Mouse (Mus musculus) large intestine, adult 2 months (tissue): ENCODE data around the gene Zfp324. TPM values are rescaled to one million over a fixed set of nuclear protein-coding genes. Genes with fewer than 3 reads are reported as not detected.

Experiments
- DNase-seq: peaks from one replicate; pipeline ENCODE4 v3.0.0-alpha.2; 2012; ENCODE audit warnings: low read depth, low spot score
- WGBS: fragments of 180-500 bp; shearing (Covaris S2); methylation state at CpG from one replicate; pipeline ENCODE4 v1.1.7; 2018; 5-methylcytosine and 5-hydroxymethylcytosine counted together
- polyA plus RNA-seq: library from polyadenylated mRNA; depleted of rRNA; stranded (reverse); fragments of >200 nt; gene quantifications from 2 replicates; pipeline ENCODE4 v1.2.3, GENCODE M21; 2012

The Zfp324 gene
- polyA plus RNA-seq, 1 experiment, result 3.9 TPM

DNA sequence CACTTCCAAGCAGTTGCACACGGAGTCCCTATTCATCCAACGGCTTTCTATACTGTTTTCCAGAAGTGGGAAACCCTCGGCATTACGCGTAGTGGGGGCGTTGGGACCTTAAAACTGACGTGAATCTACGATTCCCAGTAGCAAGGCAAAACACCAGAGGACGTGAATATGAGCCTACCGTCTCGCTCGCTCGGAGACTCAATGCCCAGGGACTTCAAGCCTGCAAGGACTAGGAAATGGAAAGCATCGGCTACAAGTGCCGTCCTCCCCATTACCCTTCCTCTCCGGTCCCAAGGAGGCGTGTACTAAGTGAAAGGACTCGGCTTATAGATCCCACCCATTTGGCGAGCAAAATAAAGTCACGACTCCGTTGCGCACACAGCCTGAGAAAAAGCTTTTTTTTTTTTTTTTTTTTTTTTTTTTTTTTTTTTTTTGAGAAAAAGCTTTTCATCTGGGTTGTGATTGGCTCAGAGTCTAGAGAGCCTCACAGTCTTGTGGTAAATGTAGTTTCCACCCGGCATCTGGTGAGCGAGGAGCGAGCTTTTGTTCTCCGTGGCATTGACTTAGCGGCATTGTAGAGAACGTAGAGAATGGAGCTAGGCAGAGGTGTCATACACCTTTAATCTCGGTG, 4.0 kb upstream of the Zfp324 start:
- WGBS, result 2% methylated on average over 29 of the region's 29 CpGs
- DNase-seq, result no peak

DNA sequence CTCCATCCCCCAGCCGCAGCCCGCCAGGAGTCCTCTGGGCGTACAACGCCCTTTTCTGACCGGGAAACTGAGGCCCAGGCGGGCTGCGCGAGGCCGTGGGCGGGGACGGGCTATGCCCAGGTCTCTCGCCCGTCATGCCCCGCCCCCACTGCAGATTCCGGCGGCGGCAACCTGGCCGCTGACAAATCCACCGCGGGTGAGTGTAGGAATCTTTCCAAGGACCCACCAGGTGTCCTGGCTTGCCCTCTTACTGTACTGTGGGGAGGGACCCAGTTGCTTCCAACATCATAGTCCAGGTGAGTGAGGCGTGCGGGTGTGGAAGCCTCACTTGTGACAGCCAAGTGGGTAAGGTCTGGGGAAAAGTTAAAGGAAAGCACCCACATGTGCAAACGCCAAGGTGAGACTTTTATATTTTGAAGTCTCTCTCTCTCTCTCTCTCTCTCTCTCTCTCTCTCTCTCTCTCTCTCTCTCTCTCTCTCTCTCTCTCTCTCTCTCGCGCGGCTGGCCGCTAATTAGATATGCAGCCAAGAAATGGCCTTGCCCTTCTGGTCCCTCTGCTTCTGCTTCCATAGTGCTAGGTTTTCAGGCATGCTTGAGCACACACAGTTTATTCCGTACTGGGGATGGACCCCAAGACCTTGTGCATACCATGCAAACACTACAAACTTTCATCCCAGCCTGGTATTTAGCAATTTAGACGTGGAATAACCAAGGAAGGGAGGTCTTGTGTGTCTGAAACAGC, 637 bp downstream of the Zfp324 start:
- WGBS, result under 1% methylated on average over 27 of the region's 29 CpGs
- DNase-seq, result no peak

DNA sequence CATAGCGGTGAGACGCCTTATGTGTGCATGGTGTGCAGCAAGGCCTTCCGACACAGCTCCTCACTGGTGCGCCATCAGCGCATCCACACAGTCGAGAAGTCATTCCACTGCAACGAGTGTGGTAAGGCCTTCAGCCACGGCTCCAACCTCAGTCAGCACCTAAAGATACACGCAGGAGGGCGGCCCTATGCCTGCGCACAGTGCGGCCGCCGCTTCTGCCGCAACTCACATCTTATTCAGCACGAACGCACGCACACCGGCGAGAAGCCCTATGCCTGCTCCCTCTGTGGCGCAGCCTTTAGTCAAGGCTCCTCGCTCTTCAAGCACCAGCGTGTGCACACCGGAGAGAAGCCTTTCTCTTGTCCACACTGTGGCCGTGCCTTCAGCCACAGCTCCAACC, 5.3 kb downstream of the Zfp324 start:
- WGBS, result 96% methylated on average over 25 of the region's 25 CpGs

DNA sequence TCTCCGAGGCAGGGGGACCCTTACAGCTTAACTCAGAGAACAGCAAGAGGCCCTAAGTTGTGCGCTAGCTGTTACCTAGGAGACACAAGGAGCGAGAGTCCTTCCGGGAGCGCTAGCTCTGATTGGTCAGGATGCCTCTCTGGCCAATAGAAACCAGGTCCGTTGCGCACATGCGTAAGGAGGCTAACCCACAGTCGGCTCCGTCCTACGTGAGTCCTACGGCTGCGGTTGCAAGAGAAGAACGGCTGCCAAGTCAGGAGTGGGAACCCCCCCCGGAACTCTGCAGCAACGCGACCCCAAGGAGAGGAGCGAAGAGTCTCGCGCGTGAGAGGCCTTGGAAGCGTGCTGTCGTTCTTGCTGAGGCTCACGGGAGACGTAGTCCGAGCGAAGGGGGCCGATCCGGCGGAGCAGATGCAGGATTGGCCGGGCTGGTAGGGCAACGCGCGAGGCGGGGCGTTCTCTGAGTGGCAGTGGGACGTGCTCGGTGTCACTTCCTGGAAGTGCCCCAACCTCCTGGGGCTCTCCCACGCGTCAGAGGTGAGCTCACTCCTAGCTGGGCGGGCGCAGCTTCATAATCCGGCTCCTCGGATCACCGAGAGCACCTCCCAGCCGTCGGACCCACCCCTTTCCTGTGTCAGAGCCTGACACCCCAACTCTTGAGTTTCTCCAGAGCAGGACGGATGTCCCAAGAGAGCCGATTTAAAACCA, 12.2 kb downstream of the Zfp324 start, which contains the start of gene Zfp446:
TSS of gene Zfp446 (plus strand) at position 167 of the 708 bp plus-strand sequence.
- under 1% methylated on average over 49 of the region's 49 CpGs for WGBS
- DNase-seq, result peak; percentile 94

More for the DNA sequence above, 5.3 kb downstream of the Zfp324 start:
- DNase-seq, result no peak

DNA sequence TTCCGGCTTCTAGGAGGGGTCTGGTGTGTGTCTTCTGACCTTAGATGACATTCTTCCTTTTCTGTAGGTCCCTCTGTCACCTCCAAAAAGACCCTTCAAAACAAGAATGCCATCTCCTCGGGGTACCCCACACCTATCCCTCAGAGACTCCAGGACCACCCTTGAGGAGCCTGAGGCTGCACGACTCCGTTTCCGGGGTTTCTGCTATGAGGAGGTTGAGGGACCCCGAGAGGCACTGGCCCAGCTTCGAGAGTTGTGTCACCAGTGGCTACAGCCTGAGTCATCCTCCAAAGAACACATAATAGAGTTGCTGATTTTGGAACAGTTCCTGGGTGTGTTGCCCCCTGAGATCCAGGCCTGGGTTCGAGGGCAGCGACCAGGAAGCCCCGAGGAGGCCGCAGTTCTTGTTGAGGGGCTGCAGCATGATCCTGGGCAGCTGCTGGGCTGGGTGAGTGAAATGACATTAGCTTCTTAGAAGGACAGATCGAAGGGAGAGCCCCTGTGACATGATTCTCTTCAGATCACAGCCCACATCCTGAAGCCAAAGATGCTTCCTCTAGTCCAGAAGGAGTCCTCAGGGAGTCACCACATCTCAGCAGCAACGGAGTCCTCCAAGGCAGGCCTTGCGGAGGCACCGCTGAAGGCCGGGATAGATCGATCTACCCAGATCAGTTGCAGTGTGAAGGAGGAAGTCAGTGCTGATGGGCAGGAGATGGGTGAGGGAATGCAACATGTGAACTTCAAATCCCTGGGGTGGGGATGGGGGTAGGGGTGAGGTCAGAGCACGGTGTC, 13.5 kb downstream of the Zfp324 start:
- DNase-seq, result no peak
- WGBS, result 80% methylated on average over 18 of the region's 18 CpGs

DNA sequence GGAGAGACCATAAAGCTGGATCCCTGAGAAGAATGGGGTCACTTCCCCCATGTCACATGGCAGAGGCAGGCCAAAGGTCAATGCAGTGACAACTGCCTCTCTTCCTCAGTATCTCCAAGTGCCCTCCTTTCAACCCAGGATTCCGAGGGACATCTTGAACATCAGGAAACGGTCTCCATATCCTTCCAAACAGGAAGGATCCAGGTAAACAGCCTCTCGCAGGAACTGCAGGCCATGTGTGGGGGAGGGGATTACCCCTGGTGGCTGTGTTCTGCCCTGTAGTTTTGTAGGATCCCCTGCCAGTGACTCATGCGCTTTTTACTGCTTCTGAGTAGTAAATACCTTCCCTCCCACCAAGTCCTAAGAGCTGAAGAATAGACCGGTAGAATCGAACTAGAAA, 14.1 kb downstream of the Zfp324 start:
- WGBS, result 39% methylated on average over 6 of the region's 6 CpGs
- DNase-seq, result no peak

DNA sequence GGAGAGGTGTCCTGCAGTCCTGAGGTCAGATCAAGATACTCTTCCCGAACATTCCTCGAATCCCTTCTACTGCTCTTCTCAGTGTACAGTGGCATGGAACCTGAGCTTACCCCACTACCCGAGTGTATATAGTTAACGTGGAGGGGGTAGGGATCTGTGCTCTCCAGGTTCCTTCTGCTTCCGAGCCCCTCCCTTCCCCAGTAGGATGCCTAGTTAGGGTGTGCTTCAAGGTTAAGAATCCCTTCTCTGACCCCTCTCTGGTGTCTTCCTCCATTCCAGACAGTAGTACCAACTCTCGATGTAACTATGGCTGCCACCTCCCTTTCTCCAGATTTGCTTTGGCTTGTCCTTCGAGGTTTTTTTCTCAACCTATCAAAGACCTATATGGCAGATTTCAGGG, 14.7 kb downstream of the Zfp324 start:
- whole genome bisulfite sequencing, result 85% methylated on average over 7 of the region's 7 CpGs
- no peak for DNase-seq

DNA sequence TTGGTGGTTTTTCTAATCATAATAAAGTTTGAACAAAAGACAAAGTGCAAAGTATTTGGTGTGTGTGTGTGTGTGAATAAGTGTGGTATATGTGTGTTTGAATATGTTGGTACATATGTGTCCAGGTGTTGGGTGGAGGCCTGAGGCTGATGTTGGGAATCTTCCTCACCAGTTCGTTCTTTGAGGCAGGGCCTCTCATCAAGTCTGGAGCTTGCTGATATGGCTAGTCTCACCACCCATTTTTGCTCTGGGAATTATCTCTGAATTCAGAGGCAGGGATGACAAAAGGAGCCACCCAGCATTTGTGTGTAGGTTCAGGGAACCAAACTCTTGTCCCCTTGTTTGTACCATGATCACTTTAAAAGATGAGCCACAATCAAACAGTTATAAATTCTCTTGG, 20.1 kb downstream of the Zfp324 start:
- WGBS, result 94% methylated on average over 1 of the region's 1 CpGs
- no peak for DNase-seq

DNA sequence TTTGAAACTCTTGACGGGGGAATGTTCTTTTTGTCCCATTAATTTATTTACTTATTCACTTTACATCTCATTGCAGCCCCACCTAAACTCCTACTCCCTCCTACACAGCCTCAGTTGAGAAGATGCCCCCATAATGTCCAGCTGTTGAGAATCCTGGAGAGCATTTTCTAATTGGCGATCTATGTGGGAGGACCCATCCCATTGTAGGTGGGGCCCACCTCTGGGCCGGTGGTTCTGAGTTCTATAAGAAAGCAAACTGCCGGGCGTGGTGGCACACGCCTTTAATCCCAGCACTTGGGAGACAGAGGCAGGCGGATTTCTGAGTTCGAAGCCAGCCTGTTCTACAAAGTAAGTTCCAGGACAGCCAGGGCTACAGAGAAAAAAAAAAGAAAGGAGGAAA, 21.3 kb downstream of the Zfp324 start:
- 74% methylated on average over 8 of the region's 8 CpGs for WGBS
- DNase-seq, result no peak

DNA sequence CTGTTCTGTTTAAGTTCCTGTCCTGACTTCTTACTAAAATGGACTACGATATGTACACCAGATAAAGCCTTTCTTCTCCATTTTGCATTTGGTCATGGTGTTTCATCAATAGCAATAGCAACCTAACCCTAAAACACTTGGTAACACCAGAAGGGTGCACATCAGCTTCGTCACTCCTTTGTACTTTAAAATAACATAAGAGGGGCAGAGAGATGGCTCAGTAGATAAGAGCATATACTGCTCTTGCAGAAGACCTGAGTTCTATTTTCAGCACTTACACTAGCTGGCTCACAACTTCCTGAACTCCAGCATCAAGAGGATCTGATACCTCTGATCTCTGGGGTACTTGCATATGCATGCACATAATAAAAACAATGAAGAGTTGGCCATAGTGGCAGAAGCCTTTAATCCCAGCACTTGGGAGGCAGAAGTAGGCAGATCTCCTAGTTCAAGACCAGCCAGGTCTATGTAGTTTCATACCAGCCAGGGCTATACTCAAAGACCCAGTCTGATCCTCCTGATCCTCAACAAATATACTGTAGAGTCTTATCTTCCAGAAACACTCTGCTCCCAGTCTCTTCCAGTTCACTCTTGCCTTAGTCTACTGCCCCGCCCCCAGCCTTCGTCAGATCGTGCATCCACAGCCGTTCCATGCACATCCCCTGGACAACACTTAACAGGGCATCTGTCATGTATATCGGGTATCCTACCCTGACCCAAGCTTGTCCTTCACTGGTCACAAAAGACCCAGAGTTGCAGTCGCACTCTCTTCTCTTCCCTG, 22.0 kb downstream of the Zfp324 start:
- DNase-seq, result no peak
- 81% methylated on average over 8 of the region's 8 CpGs for WGBS

DNA sequence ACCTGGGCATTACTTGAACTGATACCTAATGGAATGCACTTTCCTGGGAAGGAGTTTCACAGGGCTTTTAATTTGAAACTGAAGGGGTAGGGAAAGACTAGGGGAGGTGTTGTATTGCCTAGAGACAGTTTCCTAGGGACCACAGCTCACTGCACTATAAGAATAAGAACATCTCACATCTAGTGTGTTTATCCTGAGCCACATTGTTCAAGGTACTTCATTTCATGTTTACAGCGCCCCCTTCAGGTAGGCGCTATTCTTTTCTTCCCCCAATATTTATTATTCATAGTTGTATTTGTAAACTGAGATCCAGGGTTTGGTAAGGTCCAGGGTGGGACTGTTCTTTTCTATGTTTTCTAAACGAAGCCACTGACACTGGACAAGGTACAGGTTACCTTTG, 26.6 kb downstream of the Zfp324 start:
- DNase-seq, result no peak
- WGBS, result 7% methylated on average over 3 of the region's 3 CpGs

DNA sequence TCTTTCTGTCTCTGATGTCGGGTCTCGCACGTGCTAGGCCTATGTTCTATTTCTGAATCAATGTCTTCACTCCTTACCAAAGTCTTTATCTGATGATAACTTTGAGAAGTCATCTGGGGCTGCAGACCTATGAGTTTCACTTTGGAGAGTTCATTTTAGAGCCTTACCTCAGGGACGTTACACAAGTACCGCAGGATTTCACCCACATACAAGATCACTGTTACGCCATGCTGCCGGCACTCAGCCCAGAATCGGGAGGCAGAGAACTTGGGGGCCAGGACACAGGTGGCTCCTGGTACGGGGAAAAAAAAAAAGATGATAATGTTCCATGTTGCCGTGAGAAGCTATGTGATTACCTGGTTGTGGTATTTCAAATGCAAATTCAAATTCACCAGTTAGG, 27.5 kb downstream of the Zfp324 start:
- DNase-seq, result no peak
- 88% methylated on average over 10 of the region's 10 CpGs for WGBS

DNA sequence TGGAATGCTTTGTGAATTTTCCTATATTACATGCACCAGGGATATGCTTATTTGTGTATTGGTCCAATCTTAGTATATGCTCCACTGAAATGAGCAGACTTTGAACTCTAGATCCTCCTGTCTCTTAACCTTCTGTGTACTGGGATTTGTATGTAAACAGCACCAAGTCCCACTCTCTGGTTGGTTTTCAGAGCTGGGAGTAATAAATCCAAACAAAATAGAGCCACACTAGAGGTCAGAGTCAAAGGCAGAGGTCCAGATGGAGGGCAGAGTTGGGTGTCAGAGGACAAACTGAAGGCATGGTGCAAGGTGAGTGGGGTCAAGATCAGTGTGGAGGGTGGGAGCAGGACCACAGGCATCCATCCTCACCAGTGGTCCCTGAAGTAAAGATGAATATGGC, 30.2 kb downstream of the Zfp324 start:
- no peak for DNase-seq

DNA sequence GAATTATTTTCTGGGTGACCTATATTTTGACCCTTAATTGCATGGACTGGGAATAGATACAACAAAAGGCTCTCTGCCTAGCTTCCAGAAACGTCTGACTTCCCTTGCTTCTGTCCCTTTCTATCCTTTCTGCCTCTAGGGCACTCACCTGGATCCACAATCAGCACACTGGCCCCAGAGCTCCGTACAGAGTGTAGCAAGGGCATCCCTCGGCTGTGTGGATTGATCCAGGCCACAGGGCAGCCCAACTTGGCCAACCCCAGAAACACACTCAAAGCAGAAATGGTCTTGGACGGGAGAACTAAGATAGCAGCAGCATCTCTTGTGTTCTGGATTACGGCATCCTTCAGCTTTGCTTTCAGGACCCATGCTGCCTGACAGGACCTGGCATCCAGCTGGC, 31.6 kb downstream of the Zfp324 start:
- WGBS, result 69% methylated on average over 5 of the region's 5 CpGs
- DNase-seq, result no peak

DNA sequence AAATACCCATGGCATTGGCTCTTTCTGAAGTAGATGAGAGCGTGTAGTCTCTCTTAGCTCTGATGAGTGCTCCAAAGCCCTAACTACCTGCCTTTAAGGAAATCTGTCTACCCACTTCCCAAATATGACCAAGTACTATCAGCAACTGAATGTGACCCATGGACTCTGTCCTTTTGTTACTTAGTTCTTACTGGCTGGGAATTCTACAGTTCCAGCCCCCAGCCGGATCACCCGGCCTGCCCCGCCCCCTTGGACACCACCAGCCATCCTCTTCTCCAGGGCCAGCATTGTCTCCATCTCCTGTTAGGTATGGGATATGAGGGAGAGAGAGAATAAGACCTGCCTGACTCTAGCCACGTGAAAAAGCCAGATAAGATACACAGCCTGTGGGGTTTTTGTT, 32.4 kb downstream of the Zfp324 start, which contains the start of gene Slc27a5:
TSS of gene Slc27a5 (minus strand) at position 140 of the 400 bp plus-strand sequence.
- 65% methylated on average over 5 of the region's 5 CpGs for WGBS

DNA sequence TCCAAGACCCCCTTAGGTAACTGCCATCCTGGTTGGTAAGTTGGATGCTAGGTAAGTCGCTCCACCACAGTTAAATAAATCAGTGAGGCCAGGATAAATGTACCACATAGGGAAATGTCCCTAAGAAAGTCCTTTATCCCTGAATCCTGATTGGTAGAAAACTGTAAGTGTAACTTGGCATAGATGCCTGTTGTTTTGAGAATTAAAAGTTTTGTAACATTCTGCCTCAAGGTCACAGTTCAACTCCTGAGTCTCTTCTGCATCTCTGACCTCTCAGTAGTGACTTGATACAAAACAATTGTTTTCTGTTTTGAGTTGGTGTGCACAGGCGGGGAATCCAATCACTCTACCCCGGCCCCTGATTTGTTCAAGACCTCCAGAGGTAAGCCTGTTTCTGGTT, 33.2 kb downstream of the Zfp324 start, which contains the start of gene Trim28:
TSS of gene Trim28 (plus strand) at position 264 of the 400 bp plus-strand sequence.
- DNase-seq, result no peak
- 94% methylated on average over 3 of the region's 3 CpGs for WGBS

More for the DNA sequence above, 32.4 kb downstream of the Zfp324 start, which contains the start of gene Slc27a5:
- DNase-seq, result no peak

DNA sequence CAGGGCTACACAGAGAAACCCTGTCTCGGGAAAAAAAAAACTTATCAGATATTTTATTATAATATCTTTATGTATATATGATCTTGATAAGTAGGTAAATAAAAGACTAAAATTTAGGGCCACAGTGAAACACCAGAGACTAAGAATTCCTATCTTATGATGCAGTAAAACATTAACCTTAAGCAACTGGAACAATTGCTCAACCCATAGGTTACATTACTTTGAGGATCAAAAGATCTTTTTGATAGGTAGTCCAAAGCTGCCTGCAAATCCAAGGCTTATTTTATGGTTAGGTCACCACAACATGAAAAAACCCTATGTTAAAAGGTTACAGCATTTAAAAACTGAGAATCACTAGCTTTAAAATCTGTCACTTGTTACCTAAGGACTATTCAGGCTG, 35.9 kb downstream of the Zfp324 start:
- WGBS, result 19% methylated on average over 1 of the region's 1 CpGs
- DNase-seq, result no peak

DNA sequence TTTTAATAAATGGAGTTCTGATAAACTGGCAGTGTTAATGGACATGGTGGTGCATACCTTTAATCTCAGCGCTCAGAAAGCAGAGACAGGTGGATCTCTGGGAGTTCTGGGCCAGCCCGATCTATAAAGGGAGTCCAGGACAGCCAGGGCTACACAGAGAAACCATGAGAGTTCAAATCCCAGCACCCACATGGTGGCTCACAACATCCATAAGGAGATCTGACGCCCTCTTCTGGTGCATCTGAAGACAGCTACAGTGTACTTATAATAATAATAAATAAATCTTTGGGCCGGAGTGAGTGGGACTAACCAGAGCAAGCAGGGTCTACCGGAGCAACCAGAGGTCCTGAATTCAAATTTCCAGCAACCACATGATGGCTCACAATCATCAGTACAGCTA, 37.7 kb downstream of the Zfp324 start:
- WGBS, result 82% methylated on average over 5 of the region's 5 CpGs
- no peak for DNase-seq

DNA sequence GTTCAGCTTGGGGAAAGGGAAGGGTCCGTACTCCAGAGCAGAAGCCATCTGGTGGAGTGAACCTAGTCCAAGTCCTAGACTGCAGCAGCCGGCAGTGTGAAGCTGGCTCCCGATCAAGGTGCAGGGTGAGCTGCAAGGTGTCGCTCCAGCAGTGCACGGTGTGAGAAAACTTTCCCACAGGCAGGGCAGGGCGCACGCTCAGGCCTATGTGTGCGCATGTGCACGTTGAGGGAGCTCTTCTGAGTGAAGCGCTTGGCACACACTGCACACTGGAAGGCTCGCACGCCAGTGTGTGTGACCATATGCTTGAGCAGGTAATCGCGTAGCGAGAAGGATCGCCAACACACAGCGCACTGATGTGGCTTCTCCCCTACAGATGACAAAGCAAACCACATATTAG, 40.4 kb downstream of the Zfp324 start:
- WGBS, result 93% methylated on average over 17 of the region's 17 CpGs
- DNase-seq, result no peak
